Mouse (Mus musculus) olfactory bulb, adult 2 months (tissue): ENCODE measurements around the gene Zfp607b.

Experiments used
- CTCF ChIP-seq: fragments of 200-500 bp; IDR thresholded peaks from 2 replicates; pipeline ENCODE4 v1.5.1; 2012; ENCODE audit warnings: low read depth, mild to moderate bottlenecking, low read length, moderate library complexity; ENCODE audit not compliant: insufficient read depth
- POLR2A ChIP-seq: fragments of 200-500 bp; IDR thresholded peaks from 2 replicates; pipeline ENCODE4 v1.6.1; 2012; ENCODE audit warnings: mild to moderate bottlenecking, low read depth, low read length, moderate library complexity; ENCODE audit not compliant: insufficient read depth

DNA sequence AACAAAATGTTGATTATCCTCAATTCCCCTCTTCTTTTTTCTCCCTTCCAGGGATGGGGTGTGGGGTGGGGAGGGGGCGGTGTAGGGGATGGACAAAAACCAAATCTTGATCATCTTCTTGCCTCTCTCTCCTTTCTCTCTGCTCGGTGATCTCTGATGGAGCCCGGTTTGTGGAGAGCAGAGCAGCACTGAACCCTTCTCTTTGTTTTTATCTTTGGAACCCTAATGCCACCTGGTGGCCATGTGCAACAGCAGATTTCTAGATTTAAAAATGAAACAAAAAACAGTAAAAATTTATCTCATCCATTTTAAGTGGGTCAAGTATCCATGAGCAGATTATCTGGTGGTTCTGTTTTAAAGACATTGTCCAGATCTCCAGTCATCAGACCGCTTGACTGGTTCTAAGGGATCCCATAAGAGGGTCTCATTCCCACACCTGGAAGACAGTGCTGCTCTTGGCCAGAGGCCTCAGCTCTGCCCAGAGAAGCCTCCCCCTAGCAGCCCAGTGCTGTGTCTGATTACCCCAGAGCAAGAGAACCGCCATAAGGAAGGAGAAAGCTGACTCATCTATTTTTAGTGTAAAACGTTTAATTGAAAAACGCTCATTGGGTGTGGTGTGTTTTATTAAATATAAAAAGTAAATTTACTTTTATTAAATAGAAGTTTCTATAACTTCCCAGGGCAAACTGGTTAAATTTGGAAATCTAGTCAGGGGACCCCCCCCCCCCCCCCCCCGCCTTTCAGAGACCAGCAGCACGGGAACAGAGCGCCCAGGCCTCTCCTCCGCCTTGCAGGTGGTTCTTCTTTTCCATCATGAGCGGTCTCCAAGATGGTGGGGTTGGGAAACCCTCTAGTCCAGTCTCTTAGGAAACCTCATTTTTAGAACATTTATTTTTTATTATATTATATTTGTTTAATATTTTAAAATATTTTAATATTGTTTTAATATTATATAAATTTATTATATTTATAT is 36.7 kb downstream of the Zfp607b start:
- TF ChIP-seq POLR2A (no peak), CTCF (no peak)
